Mouse (Mus musculus) stomach, embryonic 16.5 days (tissue): ENCODE data around the gene Cacng2. TPM values are rescaled to one million over a fixed set of nuclear protein-coding genes. Genes with fewer than 3 reads are reported as not detected.
A peak's percentile ranks its signal among the peaks of the same experiment; 100 is the strongest.
"Not testable (repeated sequence)": the region's sequence is repeated elsewhere in the genome, so short reads cannot be mapped to it uniquely, and the experiment has no call there.

Experiments used
- ATAC-seq: fragments of 200-750 bp; cut with Nextera tagmentation; 2 replicates; pipeline ENCODE4 v1.8.0; 2017; ENCODE audit warnings: moderate number of reproducible peaks, moderate TSS enrichment; ENCODE audit not compliant: insufficient read depth, low FRiP score
- H3K27ac ChIP-seq: fragments of 300-500 bp; sonication (generic); 2 replicates; pipeline ENCODE4 v1.5.1; 2014; ENCODE audit warnings: low read length
- H3K27me3 ChIP-seq: fragments of 300-500 bp; sonication (generic); 2 replicates; pipeline ENCODE4 v1.6.1; 2014; ENCODE audit warnings: low read length, control low read depth, mixed read lengths; ENCODE audit not compliant: control insufficient read depth, insufficient read depth
- H3K36me3 ChIP-seq: fragments of 300-500 bp; sonication (generic); 2 replicates; pipeline ENCODE4 v1.6.1; 2014; ENCODE audit warnings: low read length; ENCODE audit not compliant: control insufficient read depth, insufficient read depth
- H3K4me1 ChIP-seq: fragments of 300-500 bp; sonication (generic); 2 replicates; pipeline ENCODE4 v1.6.1; 2014; ENCODE audit warnings: low read length, control low read depth, mixed read lengths; ENCODE audit not compliant: control insufficient read depth, insufficient read depth
- H3K4me2 ChIP-seq: fragments of 300-500 bp; sonication (generic); 2 replicates; pipeline ENCODE4 v1.6.1; 2014; ENCODE audit warnings: low read depth, low read length, mixed read lengths
- H3K4me3 ChIP-seq: fragments of 300-500 bp; sonication (generic); replicated peaks from 2 replicates; pipeline ENCODE4 v1.5.1; 2014; ENCODE audit warnings: mild to moderate bottlenecking, low read length
- H3K9ac ChIP-seq: fragments of 300-500 bp; sonication (generic); 2 replicates; pipeline ENCODE4 v1.6.1; 2014; ENCODE audit warnings: low read length
- H3K9me3 ChIP-seq: fragments of 300-500 bp; sonication (generic); replicated peaks from 2 replicates; pipeline ENCODE4 v1.6.1; 2016; ENCODE audit warnings: low read length, control low read depth; ENCODE audit not compliant: control insufficient read depth
- WGBS: fragments of 180-500 bp; shearing (Covaris S2); extraction: QIAGEN DNeasy Blood & Tissue Kit; methylation state at CpG from one replicate; pipeline ENCODE4 v1.1.7; 2014; 5-methylcytosine and 5-hydroxymethylcytosine counted together
- polyA plus RNA-seq: library from polyadenylated mRNA; unstranded; fragments of >200 nt; fragmentation: Nextera tagmentation; extraction: Ambion mirVana; gene quantifications from 2 replicates; pipeline ENCODE4 v1.2.1, GENCODE M21; 2015

The Cacng2 gene
- polyA plus RNA-seq, 1 experiment from 2014 or later, result 0.08 TPM

GRCm38 (mm10) chr15:78008206-78008605 is 111.6 kb downstream of the Cacng2 start:
- 86% methylated on average over 8 of the region's 8 CpGs for WGBS
- not testable (repeated sequence) for H3K4me2 ChIP-seq, ATAC-seq, H3K4me1 ChIP-seq, H3K9ac ChIP-seq, H3K27me3 ChIP-seq, H3K36me3 ChIP-seq, H3K27ac ChIP-seq, H3K4me3 ChIP-seq, H3K9me3 ChIP-seq

GRCm38 (mm10) chr15:78003929-78004328 is 115.9 kb downstream of the Cacng2 start:
- 43% methylated on average over 9 of the region's 9 CpGs for WGBS
- Histone ChIP-seq H3K4me1 (no peaks in the 10 kb centered on the region), H3K9ac (no peak overlapping the region), H3K4me3 (no peak overlapping the region), H3K27ac (no peak overlapping the region), H3K27me3 (no peaks in the 10 kb centered on the region), H3K36me3 (no peaks in the 10 kb centered on the region), H3K9me3 (no peaks in the 10 kb centered on the region), H3K4me2 (no peak overlapping the region)
- peak; percentile 56; the same call in 1 of the 2 replicates for ATAC-seq

DNA sequence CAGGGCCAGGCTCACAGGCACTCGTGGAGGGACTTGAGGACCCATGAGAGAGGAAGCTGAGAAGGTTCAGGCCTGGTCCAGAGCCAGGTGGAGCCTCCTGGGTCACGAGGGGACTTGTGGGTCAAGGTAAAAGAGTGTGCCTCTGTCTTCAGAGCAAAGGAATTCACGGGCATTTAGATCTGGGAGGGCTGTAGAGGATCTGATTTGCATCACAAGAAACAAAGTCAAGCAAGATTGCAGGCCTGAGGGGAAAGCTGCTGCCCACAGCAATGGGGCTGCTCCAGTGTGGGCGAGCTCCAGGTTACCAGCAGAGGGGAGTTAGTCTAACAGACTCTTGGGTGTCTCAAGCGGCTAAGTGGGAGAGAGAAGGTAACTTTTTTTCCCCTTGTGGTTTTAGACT is 118.4 kb downstream of the Cacng2 start:
- Histone ChIP-seq H3K4me3 (no peak overlapping the region), H3K36me3 (no peaks in the 10 kb centered on the region), H3K27me3 (no peaks in the 10 kb centered on the region), H3K4me1 (no peaks in the 10 kb centered on the region), H3K27ac (no peak overlapping the region), H3K4me2 (no peak overlapping the region), H3K9me3 (no peaks in the 10 kb centered on the region), H3K9ac (no peak overlapping the region)
- no peak for ATAC-seq
- 31% methylated on average over 5 of the region's 5 CpGs for WGBS

- H3K36me3 ChIP-seq, result no peaks in the 10 kb centered on the region
- no peak overlapping the region for H3K27ac ChIP-seq
- no peaks in the 10 kb centered on the region for H3K27me3 ChIP-seq
- no peak overlapping the region for H3K9ac ChIP-seq
- H3K9me3 ChIP-seq, result no peaks in the 10 kb centered on the region
- 67% methylated on average over 5 of the region's 5 CpGs for WGBS
- no peak overlapping the region for H3K4me2 ChIP-seq
- H3K4me1 ChIP-seq, result no peaks in the 10 kb centered on the region
- H3K4me3 ChIP-seq, result no peak overlapping the region
- no peak for ATAC-seq
Measured at GRCm38 (mm10) chr15:77988541-77988940, 131.3 kb downstream of the Cacng2 start.

GRCm38 (mm10) chr15:77983391-77983790 is 136.4 kb downstream of the Cacng2 start:
- H3K4me1 ChIP-seq, result no peaks in the 10 kb centered on the region
- H3K4me3 ChIP-seq, result no peak overlapping the region
- no peak overlapping the region for H3K9ac ChIP-seq
- H3K4me2 ChIP-seq, result no peak overlapping the region
- no peaks in the 10 kb centered on the region for H3K9me3 ChIP-seq
- no peaks in the 10 kb centered on the region for H3K27me3 ChIP-seq
- no peak for ATAC-seq
- no peak overlapping the region for H3K27ac ChIP-seq
- no peaks in the 10 kb centered on the region for H3K36me3 ChIP-seq
- 18% methylated on average over 3 of the region's 3 CpGs for WGBS

GRCm38 (mm10) chr15:77982195-77982939 is 137.5 kb downstream of the Cacng2 start:
- 26% methylated on average over 18 of the region's 18 CpGs for WGBS
- Histone ChIP-seq H3K4me2 (no peak overlapping the region), H3K27ac (no peak overlapping the region), H3K4me1 (no peaks in the 10 kb centered on the region), H3K9me3 (no peaks in the 10 kb centered on the region), H3K27me3 (no peaks in the 10 kb centered on the region), H3K36me3 (no peaks in the 10 kb centered on the region), H3K4me3 (no peak overlapping the region), H3K9ac (no peak overlapping the region)
- no peak for ATAC-seq

GRCm38 (mm10) chr15:77981181-77981680 is 138.6 kb downstream of the Cacng2 start:
- Histone ChIP-seq H3K27ac (no peak overlapping the region), H3K9me3 (no peaks in the 10 kb centered on the region), H3K9ac (no peak overlapping the region), H3K4me1 (no peaks in the 10 kb centered on the region), H3K36me3 (no peaks in the 10 kb centered on the region), H3K27me3 (no peaks in the 10 kb centered on the region), H3K4me2 (no peak overlapping the region), H3K4me3 (no peak overlapping the region)
- ATAC-seq, result no peak
- WGBS, result 62% methylated on average over 5 of the region's 5 CpGs

- no peak overlapping the region for H3K9ac ChIP-seq
- H3K4me1 ChIP-seq, result no peaks in the 10 kb centered on the region
- H3K27me3 ChIP-seq, result no peaks in the 10 kb centered on the region
- H3K4me2 ChIP-seq, result no peak overlapping the region
- H3K27ac ChIP-seq, result no peak overlapping the region
- H3K36me3 ChIP-seq, result no peaks in the 10 kb centered on the region
- H3K4me3 ChIP-seq, result no peak overlapping the region
- 83% methylated on average over 10 of the region's 10 CpGs for WGBS
- no peaks in the 10 kb centered on the region for H3K9me3 ChIP-seq
- ATAC-seq, result no peak
Measured at GRCm38 (mm10) chr15:77979427-77979865, 140.4 kb downstream of the Cacng2 start.

DNA sequence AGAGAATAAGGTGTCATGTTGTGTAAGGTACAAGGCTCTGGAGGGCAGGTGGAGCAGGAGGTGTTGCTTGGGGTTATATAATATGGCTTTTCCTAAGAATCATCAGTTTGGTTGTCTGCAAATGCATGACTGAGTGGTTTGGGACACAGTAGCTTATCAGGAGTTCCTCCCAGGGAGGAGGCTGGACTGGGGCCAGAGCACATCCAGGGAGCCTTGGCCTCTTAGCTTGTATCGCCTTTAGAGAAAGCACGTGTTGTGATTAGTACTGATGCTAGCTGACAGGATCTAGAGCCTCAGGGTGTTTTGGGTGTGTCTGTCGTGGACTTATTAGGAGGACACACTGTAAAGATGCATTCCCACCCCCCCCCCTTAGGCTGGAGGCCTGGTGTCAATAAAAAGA is 142.2 kb downstream of the Cacng2 start:
- no peak overlapping the region for H3K27ac ChIP-seq
- H3K36me3 ChIP-seq, result no peaks in the 10 kb centered on the region
- ATAC-seq, result no peak
- no peaks in the 10 kb centered on the region for H3K4me1 ChIP-seq
- H3K9me3 ChIP-seq, result no peaks in the 10 kb centered on the region
- WGBS, result 64% methylated on average over 3 of the region's 3 CpGs
- H3K27me3 ChIP-seq, result no peaks in the 10 kb centered on the region
- no peak overlapping the region for H3K4me3 ChIP-seq
- no peak overlapping the region for H3K9ac ChIP-seq
- no peak overlapping the region for H3K4me2 ChIP-seq
